1 mouse cellular context compared by ENCODE assay signal in the genomic region with DNA sequence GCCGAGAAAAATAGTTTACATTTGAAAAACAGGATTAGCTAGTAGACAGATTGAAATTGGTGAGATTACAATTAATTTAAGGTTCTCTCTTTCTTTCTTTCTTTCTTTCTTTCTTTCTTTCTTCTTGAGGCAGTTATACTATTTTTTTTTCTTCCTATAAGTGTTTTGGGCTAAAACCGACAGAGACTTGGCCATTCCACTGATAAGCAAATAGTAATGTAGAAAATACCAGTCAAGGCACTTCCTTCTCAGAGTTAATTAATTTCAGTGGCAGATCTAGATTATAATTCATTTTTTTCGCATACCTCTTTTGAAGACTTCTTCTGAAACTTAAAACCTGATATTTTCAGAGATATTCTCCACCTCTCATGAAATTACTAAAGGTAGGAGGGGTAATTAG.
TF ChIP-seq lines count a peak whose summit lies in the region.

No protein-coding gene starts in this region.

TF ChIP-seq in MEL, 35 proteins besides CTCF, POLR2A, EP300 and RAD21 (continued from another document):
- TF ChIP-seq JUND (IDR thresholded peaks at IDR 0.05; ENCODE audit: low read depth, low read length): no peak
- TF ChIP-seq USF2 (IDR thresholded peaks at IDR 0.05; ENCODE audit: borderline replicate concordance in 1 of 2, insufficient read depth in 1 of 2, low read depth in 1 of 2, low read length in 2 of 2): no peak
- no peak for TF ChIP-seq MAFK (IDR thresholded peaks at IDR 0.05; ENCODE audit: borderline replicate concordance, low read depth, low read length)
- TF ChIP-seq CHD1 (IDR thresholded peaks at IDR 0.05; ENCODE audit: low read depth, low read length): no peak
- no peak for TF ChIP-seq TCF12 (IDR thresholded peaks at IDR 0.05; ENCODE audit: low read depth, low read length)
- TF ChIP-seq MAX (IDR thresholded peaks at IDR 0.05; ENCODE audit: low read length): no peak
- peak; percentile 84 for TF ChIP-seq ZNF384 (IDR thresholded peaks at IDR 0.05; ENCODE audit: low read depth, low read length)
- no peak for TF ChIP-seq MEF2A (IDR thresholded peaks at IDR 0.05; ENCODE audit: extremely low read depth, insufficient replicate concordance, low read depth, low read length, poor library complexity, severe bottlenecking)
